In genomic region chr17:78163278-78163677, GRCm38 (mm10) we compare ENCODE assay signal across 9 mouse cellular contexts. TPM values are rescaled to one million over a fixed set of nuclear protein-coding genes. Genes with fewer than 3 reads are reported as not detected.
DNase-seq lines count a peak whose midpoint lies in the region; ATAC-seq and TF ChIP-seq lines count a peak whose summit lies in the region.
"Had no signal": no experiment of that assay in that cellular context is flagged by ENCODE, and none has a peak within 500 bp of the region (broad histone marks: within the 10 kb centered on the region; RNA-seq: fewer than 3 reads in every experiment).

No protein-coding gene starts in this region.

- H3K4me1 ChIP-seq in lung, embryonic 14.5 days (ENCODE audit: insufficient read depth) = no peaks in the 10 kb centered on the region
- H3K4me1 ChIP-seq: limb, embryonic 13.5 days had no signal

- peak; percentile 90 for ATAC-seq in common myeloid progenitor, adult 5-6 weeks (replicated peaks; ENCODE audit: low read depth, poor library complexity, severe bottlenecking)
- ATAC-seq in lung, embryonic 14.5 days (ENCODE audit: insufficient read depth) = peak; percentile 58; the same call in 1 of the 2 replicates

- no peak overlapping the region for H3K27ac ChIP-seq in layer of hippocampus, adult 2 months
- H3K27ac ChIP-seq in lung, embryonic 14.5 days (ENCODE audit: low read depth) = no peak overlapping the region
- H3K27ac ChIP-seq: limb, embryonic 13.5 days had no signal

- no peak overlapping the region for H3K9ac ChIP-seq in lung, embryonic 14.5 days
- H3K9ac ChIP-seq: limb, embryonic 13.5 days had no signal

- no peaks in the 10 kb centered on the region for H3K36me3 ChIP-seq in lung, embryonic 14.5 days (ENCODE audit: insufficient read depth)
- H3K36me3 ChIP-seq: limb, embryonic 13.5 days had no signal

- no peak overlapping the region for H3K4me2 ChIP-seq in lung, embryonic 14.5 days
- H3K4me2 ChIP-seq: limb, embryonic 13.5 days had no signal

- TF ChIP-seq CTCF in layer of hippocampus, adult 2 months (conservative IDR thresholded peaks at IDR 0.05) = peak; percentile 97
- TF ChIP-seq CTCF in lung, embryonic 14.5 days (IDR thresholded peaks at IDR 0.05; ENCODE audit: low read depth) = peak; percentile 83

- intact Hi-C loops in heart, postnatal 36 days (cut with DNase I) = no loop called here

- H3K4me3 ChIP-seq in layer of hippocampus, adult 2 months = no peak overlapping the region
- H3K4me3 ChIP-seq in lung, embryonic 14.5 days (ENCODE audit: low read depth, low read length) = no peak overlapping the region
- H3K4me3 ChIP-seq: limb, embryonic 13.5 days had no signal

- peak; percentile 19 for DNase-seq in gastrocnemius, postnatal 10 days
- DNase-seq in gastrocnemius, adult 8-10 months (ENCODE audit: low spot score in 2 of 2) = no peak
- peak; percentile 46 for DNase-seq in adipocyte (ENCODE audit: low spot score)
- DNase-seq in heart, postnatal 36 days = peak; percentile 6 to 24
- DNase-seq in layer of hippocampus, adult 2 months (ENCODE audit: low spot score in 2 of 2) = peak; percentile 56 to 75
- DNase-seq in lung, embryonic 14.5 days = peak; percentile 86
- peak; percentile 42 to 50 for DNase-seq in right cerebral cortex, postnatal 10 days (ENCODE audit: low spot score in 2 of 2)

- H3K9me3 ChIP-seq in lung, embryonic 14.5 days (ENCODE audit: low read depth, low read length) = no peaks in the 10 kb centered on the region
- H3K9me3 ChIP-seq: limb, embryonic 13.5 days had no signal

- H3K27me3 ChIP-seq in lung, embryonic 14.5 days (ENCODE audit: insufficient read depth, low read length) = no peaks in the 10 kb centered on the region
- H3K27me3 ChIP-seq: limb, embryonic 13.5 days had no signal

- 22% methylated on average over 5 of the region's 5 CpGs for WGBS in lung, embryonic 14.5 days

RNA-seq across cellular contexts. Expression of gene Crim1, which starts 36.8 kb away (rescaled TPM):
- total RNA-seq in gastrocnemius, postnatal 10 days (2021) = 10 to 100 TPM; 19.8 to 22.5 TPM
- 10 to 100 TPM; 57.1 to 90.0 (median 73.6) TPM for total RNA-seq in gastrocnemius, adult 8-10 months (2022)
- total RNA-seq in common myeloid progenitor, adult 5-6 weeks (2017) = 4.1 and 8.6 TPM in 2 replicates
- total RNA-seq in heart, postnatal 36 days (2021) = 10 to 100 TPM; 50.7 to 64.8 TPM
- 100 to 1,000 TPM; 138 to 153 TPM for total RNA-seq in layer of hippocampus, adult 2 months (2021)
- polyA plus RNA-seq in lung, embryonic 14.5 days (2014; fragmentation: Nextera tagmentation; extraction: Ambion mirVana) = 3.1 and 5.7 TPM in 2 replicates

Comparison
In these comparisons a context has a peak if more than half of its experiments do, and no peak if none do; other contexts are left out.
1. DNase-seq: peak in gastrocnemius, postnatal 10 days (single experiment), adipocyte (single experiment), heart, postnatal 36 days (2 of 2), layer of hippocampus, adult 2 months (2 of 2), lung, embryonic 14.5 days (single experiment) and right cerebral cortex, postnatal 10 days (2 of 2); none in gastrocnemius, adult 8-10 months (0 of 2).